Mouse (Mus musculus) liver, embryonic 12.5 days (tissue): Measurements from ENCODE around the gene Eif4g3. TPM values are rescaled to one million over a fixed set of nuclear protein-coding genes. Genes with fewer than 3 reads are reported as not detected.

ENCODE experiments used
- ATAC-seq: fragments of 200-750 bp; cut with Nextera tagmentation; 2 replicates; pipeline ENCODE4 v1.8.0; 2017; ENCODE audit warnings: moderate number of reproducible peaks, mild to moderate bottlenecking, moderate library complexity
- H3K27ac ChIP-seq: fragments of 300-500 bp; sonication (generic); 2 replicates; pipeline ENCODE4 v1.5.1; 2016; ENCODE audit warnings: mild to moderate bottlenecking
- H3K27me3 ChIP-seq: fragments of 300-500 bp; sonication (generic); replicated peaks from 2 replicates; pipeline ENCODE4 v1.6.1; 2016; ENCODE audit warnings: mild to moderate bottlenecking, moderate library complexity
- H3K36me3 ChIP-seq: fragments of 300-500 bp; sonication (generic); 2 replicates; pipeline ENCODE4 v1.6.1; 2016; ENCODE audit warnings: mild to moderate bottlenecking, moderate library complexity
- H3K4me1 ChIP-seq: fragments of 300-500 bp; sonication (generic); 2 replicates; pipeline ENCODE4 v1.6.1; 2016
- H3K4me2 ChIP-seq: fragments of 300-500 bp; sonication (generic); 2 replicates; pipeline ENCODE4 v1.6.1; 2016; ENCODE audit warnings: mild to moderate bottlenecking, moderate library complexity
- H3K4me3 ChIP-seq: fragments of 300-500 bp; sonication (generic); 2 replicates; pipeline ENCODE4 v1.5.1; 2016; ENCODE audit warnings: mild to moderate bottlenecking, moderate library complexity
- H3K9ac ChIP-seq: fragments of 300-500 bp; sonication (generic); 2 replicates; pipeline ENCODE4 v1.6.1; 2016; ENCODE audit warnings: mild to moderate bottlenecking, moderate library complexity
- H3K9me3 ChIP-seq: fragments of 300-500 bp; sonication (generic); replicated peaks from 2 replicates; pipeline ENCODE4 v1.6.1; 2016; ENCODE audit warnings: mild to moderate bottlenecking, moderate library complexity
- WGBS: fragments of 180-500 bp; shearing (Covaris S2); methylation state at CpG from one replicate; pipeline ENCODE4 v1.1.7; 2016; ENCODE audit not compliant: insufficient replicate concordance; 5-methylcytosine and 5-hydroxymethylcytosine counted together
- polyA plus RNA-seq: library from polyadenylated mRNA; unstranded; fragments of >200 nt; fragmentation: Nextera tagmentation; extraction: Ambion mirVana; gene quantifications from 2 replicates; pipeline ENCODE4 v1.2.1, GENCODE M21; 2016

The Eif4g3 gene
- polyA plus RNA-seq, 1 experiment from 2014 or later: 15.2 TPM

DNA sequence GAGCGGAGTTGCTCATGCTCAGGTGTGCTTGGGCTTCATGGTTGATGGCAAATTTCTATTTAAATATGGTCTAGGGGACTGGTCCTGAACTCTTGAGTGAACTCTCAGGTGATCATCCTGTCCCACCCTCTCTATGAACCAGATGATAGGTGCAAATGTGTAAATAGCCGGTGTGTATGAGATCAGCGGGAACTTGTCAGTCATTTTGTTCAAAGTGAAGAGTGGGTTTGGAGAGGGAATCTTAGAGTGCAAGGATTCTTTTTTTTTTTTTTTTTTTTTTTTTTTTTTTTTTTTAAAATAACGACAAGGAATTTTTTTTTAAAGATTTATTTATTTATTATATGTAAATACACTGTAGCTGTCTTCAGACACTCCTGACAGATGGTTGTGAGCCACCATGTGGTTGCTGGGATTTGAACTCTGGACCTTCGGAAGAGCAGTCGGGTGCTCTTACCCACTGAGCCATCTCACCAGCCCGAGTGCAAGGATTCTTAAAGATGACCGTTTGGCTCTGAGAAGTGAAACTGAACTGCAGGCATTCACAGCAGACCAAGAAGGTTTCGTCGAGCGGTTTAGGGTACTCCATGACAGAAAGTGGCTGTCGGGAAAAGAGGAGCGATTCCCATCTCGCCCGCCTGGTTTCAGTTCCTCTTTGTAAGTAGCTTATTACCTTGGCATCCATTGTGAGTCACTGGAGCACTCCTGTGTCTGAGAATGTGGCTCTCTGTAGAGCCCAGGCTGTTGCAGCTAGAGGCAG lies 21.1 kb downstream of the Eif4g3 start:
- no peak for ATAC-seq
- Histone ChIP-seq H3K36me3 (peaks cover 90% of the 10 kb centered on the region), H3K27ac (no peak overlapping the region), H3K4me2 (no peak overlapping the region), H3K9ac (no peak overlapping the region), H3K4me1 (peaks cover 29% of the 10 kb centered on the region), H3K27me3 (no peaks in the 10 kb centered on the region), H3K9me3 (no peaks in the 10 kb centered on the region), H3K4me3 (no peak overlapping the region)
- WGBS: 81% methylated on average over 15 of the region's 15 CpGs

GRCm38 (mm10) chr4:138015966-138016365 lies 23.1 kb downstream of the Eif4g3 start:
- no peak overlapping the region for H3K4me2 ChIP-seq
- no peaks in the 10 kb centered on the region for H3K9me3 ChIP-seq
- no peaks in the 10 kb centered on the region for H3K27me3 ChIP-seq
- H3K27ac ChIP-seq: 0 out of 2 replicates have a peak overlapping the region, but pooled peaks have one; percentile 46
- 20% methylated on average over 4 of the region's 4 CpGs for WGBS
- ATAC-seq: peak; percentile 66
- H3K4me3 ChIP-seq: no peak overlapping the region
- no peak overlapping the region for H3K9ac ChIP-seq
- H3K4me1 ChIP-seq: peaks cover 38% of the 10 kb centered on the region
- peaks cover 88% of the 10 kb centered on the region for H3K36me3 ChIP-seq

- no peaks in the 10 kb centered on the region for H3K9me3 ChIP-seq
- H3K4me2 ChIP-seq: no peak overlapping the region
- H3K27ac ChIP-seq: no peak overlapping the region
- H3K4me1 ChIP-seq: peaks cover 46% of the 10 kb centered on the region
- no peak overlapping the region for H3K9ac ChIP-seq
- 83% methylated on average over 11 of the region's 11 CpGs for WGBS
- peaks cover 79% of the 10 kb centered on the region for H3K36me3 ChIP-seq
- ATAC-seq: no peak
- H3K27me3 ChIP-seq: no peaks in the 10 kb centered on the region
- no peak overlapping the region for H3K4me3 ChIP-seq
These were observed 24.3 kb downstream of the Eif4g3 start for GRCm38 (mm10) chr4:138017085-138017637.

DNA sequence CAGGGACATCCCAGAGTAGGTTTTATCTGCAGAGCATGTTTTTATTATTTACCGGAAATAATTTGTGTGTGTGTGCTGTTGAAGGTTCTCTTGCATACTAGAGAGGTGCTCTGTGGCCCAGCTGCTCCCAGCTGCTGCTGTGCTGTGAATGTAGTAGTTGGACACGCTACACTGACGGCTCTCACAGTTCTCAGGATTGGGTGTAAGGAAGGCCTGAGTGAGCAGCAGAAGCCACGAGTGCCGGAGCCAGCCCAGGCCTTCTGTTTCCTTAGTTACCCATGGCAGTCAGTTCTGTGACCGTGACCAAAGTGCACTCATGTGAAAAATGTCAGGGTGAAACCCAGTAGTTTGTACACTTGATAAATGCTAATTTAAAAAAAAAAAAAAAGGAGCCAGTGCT lies 25.2 kb downstream of the Eif4g3 start:
- Histone ChIP-seq H3K9me3 (no peaks in the 10 kb centered on the region), H3K27me3 (no peaks in the 10 kb centered on the region), H3K36me3 (peaks cover 71% of the 10 kb centered on the region), H3K27ac (no peak overlapping the region), H3K4me2 (no peak overlapping the region), H3K4me1 (peaks cover 54% of the 10 kb centered on the region), H3K4me3 (no peak overlapping the region), H3K9ac (no peak overlapping the region)
- 75% methylated on average over 6 of the region's 6 CpGs for WGBS
- ATAC-seq: no peak

- H3K4me2 ChIP-seq: no peak overlapping the region
- H3K27me3 ChIP-seq: no peaks in the 10 kb centered on the region
- no peak overlapping the region for H3K9ac ChIP-seq
- no peak for ATAC-seq
- WGBS: 78% methylated on average over 6 of the region's 6 CpGs
- no peak overlapping the region for H3K4me3 ChIP-seq
- no peaks in the 10 kb centered on the region for H3K9me3 ChIP-seq
- peaks cover 63% of the 10 kb centered on the region for H3K36me3 ChIP-seq
- H3K4me1 ChIP-seq: peaks cover 76% of the 10 kb centered on the region
- no peak overlapping the region for H3K27ac ChIP-seq
These were observed 27.4 kb downstream of the Eif4g3 start for GRCm38 (mm10) chr4:138020231-138020630.

GRCm38 (mm10) chr4:138021651-138022050 lies 28.8 kb downstream of the Eif4g3 start:
- peaks cover 62% of the 10 kb centered on the region for H3K4me1 ChIP-seq
- ATAC-seq: no peak
- 87% methylated on average over 6 of the region's 6 CpGs for WGBS

DNA sequence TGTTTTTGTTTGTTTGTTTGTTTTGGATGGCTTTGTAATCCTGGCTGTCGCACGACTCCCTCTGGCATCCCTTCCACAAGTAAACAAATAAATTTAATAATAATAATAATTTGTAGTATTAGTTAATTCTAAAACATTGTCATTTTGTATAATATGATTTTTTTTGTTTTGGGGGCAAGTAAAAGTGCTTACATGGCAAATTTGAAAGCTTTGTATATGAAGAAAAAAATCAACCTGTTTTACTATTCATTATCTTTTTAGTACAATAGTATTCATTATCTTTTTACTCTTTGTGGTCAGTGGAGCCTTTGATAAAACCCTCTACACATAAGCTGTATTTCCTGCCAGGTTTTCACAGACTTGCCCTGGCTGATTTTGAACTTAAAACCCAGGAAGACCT lies 29.9 kb downstream of the Eif4g3 start:
- 66% methylated on average over 2 of the region's 2 CpGs for WGBS

More at GRCm38 (mm10) chr4:138021651-138022050, 28.8 kb downstream of the Eif4g3 start:
- no peak overlapping the region for H3K27ac ChIP-seq
- no peaks in the 10 kb centered on the region for H3K9me3 ChIP-seq
- H3K9ac ChIP-seq: no peak overlapping the region
- H3K4me3 ChIP-seq: no peak overlapping the region
- H3K27me3 ChIP-seq: no peaks in the 10 kb centered on the region
- no peak overlapping the region for H3K4me2 ChIP-seq
- H3K36me3 ChIP-seq: peaks cover 62% of the 10 kb centered on the region

GRCm38 (mm10) chr4:138023403-138024100 lies 30.7 kb downstream of the Eif4g3 start:
- H3K27me3 ChIP-seq: no peaks in the 10 kb centered on the region
- H3K4me3 ChIP-seq: no peak overlapping the region
- 34% methylated on average over 9 of the region's 9 CpGs for WGBS
- peak overlapping the region; percentile 30 for H3K27ac ChIP-seq
- no peak overlapping the region; the same call in 1 of the 2 replicates for H3K9ac ChIP-seq
- H3K4me1 ChIP-seq: peaks cover 50% of the 10 kb centered on the region
- no peaks in the 10 kb centered on the region for H3K9me3 ChIP-seq
- peaks cover 62% of the 10 kb centered on the region for H3K36me3 ChIP-seq
- peak overlapping the region; percentile 2; the same call in 1 of the 2 replicates for H3K4me2 ChIP-seq
- ATAC-seq: peak; percentile 66

More for the DNA sequence above, 29.9 kb downstream of the Eif4g3 start:
- H3K9ac ChIP-seq: no peak overlapping the region
- H3K4me3 ChIP-seq: no peak overlapping the region
- no peaks in the 10 kb centered on the region for H3K27me3 ChIP-seq
- H3K9me3 ChIP-seq: no peaks in the 10 kb centered on the region
- no peak overlapping the region for H3K4me2 ChIP-seq
- H3K36me3 ChIP-seq: peaks cover 62% of the 10 kb centered on the region
- no peak for ATAC-seq
- peak overlapping the region; percentile 30; the same call in 1 of the 2 replicates for H3K27ac ChIP-seq
- peaks cover 55% of the 10 kb centered on the region for H3K4me1 ChIP-seq

DNA sequence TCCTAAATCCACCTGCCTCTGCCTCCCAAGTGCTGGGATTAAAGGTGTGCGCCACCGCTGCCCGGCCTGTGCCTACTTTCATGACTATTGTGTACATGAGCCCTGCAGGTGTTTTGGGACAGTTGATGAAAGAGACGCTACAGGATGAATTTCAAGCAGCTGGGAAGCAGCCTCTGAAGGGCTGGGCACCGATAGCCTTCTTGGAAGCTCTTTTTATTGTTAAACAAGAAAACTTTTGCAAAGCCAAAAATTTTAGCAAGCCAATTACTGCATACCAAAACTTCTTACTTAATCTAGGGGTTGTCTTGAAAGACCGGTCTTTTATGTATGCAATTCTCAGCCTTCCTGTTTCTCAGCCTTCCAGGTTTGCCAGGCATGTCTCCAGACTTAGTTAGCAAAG lies 36.3 kb downstream of the Eif4g3 start:
- H3K9me3 ChIP-seq: no peaks in the 10 kb centered on the region; the same call in 1 of the 2 replicates
- H3K4me2 ChIP-seq: no peak overlapping the region
- no peak for ATAC-seq
- no peak overlapping the region for H3K9ac ChIP-seq
- H3K36me3 ChIP-seq: peaks cover 83% of the 10 kb centered on the region
- no peaks in the 10 kb centered on the region for H3K27me3 ChIP-seq
- H3K4me3 ChIP-seq: no peak overlapping the region
- H3K27ac ChIP-seq: no peak overlapping the region
- 87% methylated on average over 6 of the region's 6 CpGs for WGBS
- peaks cover 11% of the 10 kb centered on the region for H3K4me1 ChIP-seq

- Histone ChIP-seq H3K9me3 (no peaks in the 10 kb centered on the region; the same call in 1 of the 2 replicates), H3K9ac (no peak overlapping the region), H3K27me3 (no peaks in the 10 kb centered on the region), H3K36me3 (peaks cover 74% of the 10 kb centered on the region), H3K4me2 (no peak overlapping the region), H3K27ac (no peak overlapping the region), H3K4me1 (no peaks in the 10 kb centered on the region), H3K4me3 (no peak overlapping the region)
- ATAC-seq: no peak
- WGBS: 91% methylated on average over 10 of the region's 10 CpGs
These were observed 39.0 kb downstream of the Eif4g3 start for GRCm38 (mm10) chr4:138031828-138032227.

- no peak overlapping the region for H3K27ac ChIP-seq
These were observed 41.0 kb downstream of the Eif4g3 start for GRCm38 (mm10) chr4:138033871-138034270.

More at GRCm38 (mm10) chr4:138033871-138034270, 41.0 kb downstream of the Eif4g3 start:
- WGBS: 73% methylated on average over 4 of the region's 4 CpGs
- H3K4me2 ChIP-seq: no peak overlapping the region
- no peak for ATAC-seq
- H3K36me3 ChIP-seq: peaks cover 60% of the 10 kb centered on the region
- H3K9ac ChIP-seq: no peak overlapping the region
- H3K9me3 ChIP-seq: no peaks in the 10 kb centered on the region; the same call in 1 of the 2 replicates
- no peak overlapping the region for H3K4me3 ChIP-seq
- no peaks in the 10 kb centered on the region for H3K27me3 ChIP-seq
- H3K4me1 ChIP-seq: peaks cover 5% of the 10 kb centered on the region; the same call in 1 of the 2 replicates
